Mouse (Mus musculus): ENCODE results near the gene Bhlhe41. TPM values are rescaled to one million over a fixed set of nuclear protein-coding genes. Genes with fewer than 3 reads are reported as not detected.

Gene Bhlhe41
- polyA plus RNA-seq, 1 experiment from 2014 or later: 0.23 TPM

GRCm38 (mm10) chr6:145863065-145863971 is 2.0 kb downstream of the Bhlhe41 start:
- Histone ChIP-seq H3K27me3 (ENCODE audit: low read depth, poor library complexity, severe bottlenecking) (peaks cover 80% of the 10 kb centered on the region), H3K27ac (peak overlapping the region; percentile 75), H3K36me3 (no peaks in the 10 kb centered on the region), H3K9me3 (replicated peaks) (no peaks in the 10 kb centered on the region), H3K4me1 (peaks cover 51% of the 10 kb centered on the region), H3K4me3 (peak overlapping the region; percentile 68)
- peak; percentile 67 for DNase-seq (ENCODE audit: low spot score)
- under 1% methylated on average over 85 of the region's 105 CpGs for WGBS

GRCm38 (mm10) chr6:145862739-145863064 is 2.7 kb downstream of the Bhlhe41 start:
- Histone ChIP-seq H3K27ac (peak overlapping the region; percentile 75), H3K4me1 (peaks cover 51% of the 10 kb centered on the region), H3K36me3 (no peaks in the 10 kb centered on the region), H3K9me3 (replicated peaks) (no peaks in the 10 kb centered on the region), H3K27me3 (ENCODE audit: low read depth, poor library complexity, severe bottlenecking) (peaks cover 73% of the 10 kb centered on the region), H3K4me3 (peak overlapping the region; percentile 68)
- WGBS: under 1% methylated on average over 35 of the region's 35 CpGs
- peak; percentile 66 for DNase-seq (ENCODE audit: low spot score)

- Histone ChIP-seq H3K27me3 (ENCODE audit: low read depth, poor library complexity, severe bottlenecking) (peaks cover 70% of the 10 kb centered on the region), H3K4me3 (peak overlapping the region; percentile 68), H3K36me3 (no peaks in the 10 kb centered on the region), H3K27ac (no peak overlapping the region), H3K9me3 (replicated peaks) (no peaks in the 10 kb centered on the region), H3K4me1 (peaks cover 48% of the 10 kb centered on the region)
- DNase-seq (ENCODE audit: low spot score): no peak
- WGBS: 20% methylated on average over 4 of the region's 4 CpGs
These were observed 3.0 kb downstream of the Bhlhe41 start for GRCm38 (mm10) chr6:145862321-145862720.

- Histone ChIP-seq H3K9me3 (replicated peaks) (no peaks in the 10 kb centered on the region), H3K27me3 (ENCODE audit: low read depth, poor library complexity, severe bottlenecking) (peaks cover 64% of the 10 kb centered on the region), H3K4me1 (peaks cover 41% of the 10 kb centered on the region), H3K4me3 (no peak overlapping the region), H3K36me3 (no peaks in the 10 kb centered on the region), H3K27ac (no peak overlapping the region)
- WGBS: 80% methylated on average over 9 of the region's 9 CpGs
- no peak for DNase-seq (ENCODE audit: low spot score)
These were observed 3.7 kb downstream of the Bhlhe41 start for GRCm38 (mm10) chr6:145861462-145862227.

- Histone ChIP-seq H3K4me1 (peaks cover 38% of the 10 kb centered on the region), H3K27ac (no peak overlapping the region), H3K9me3 (replicated peaks) (no peaks in the 10 kb centered on the region), H3K27me3 (ENCODE audit: low read depth, poor library complexity, severe bottlenecking) (peaks cover 52% of the 10 kb centered on the region), H3K4me3 (no peak overlapping the region), H3K36me3 (no peaks in the 10 kb centered on the region)
- no peak for DNase-seq (ENCODE audit: low spot score)
- WGBS: 55% methylated on average over 2 of the region's 2 CpGs
These were observed 5.0 kb downstream of the Bhlhe41 start for GRCm38 (mm10) chr6:145860350-145860749.

- no peaks in the 10 kb centered on the region for H3K9me3 ChIP-seq (replicated peaks)
- no peak overlapping the region for H3K27ac ChIP-seq
- no peaks in the 10 kb centered on the region for H3K36me3 ChIP-seq
- H3K27me3 ChIP-seq (ENCODE audit: low read depth, poor library complexity, severe bottlenecking): peaks cover 33% of the 10 kb centered on the region
- WGBS: 58% methylated on average over 8 of the region's 8 CpGs
- peaks cover 29% of the 10 kb centered on the region for H3K4me1 ChIP-seq
- no peak overlapping the region for H3K4me3 ChIP-seq
- no peak for DNase-seq (ENCODE audit: low spot score)
These were observed 6.9 kb downstream of the Bhlhe41 start for GRCm38 (mm10) chr6:145858414-145858813.

- WGBS: 92% methylated on average over 7 of the region's 7 CpGs
- Histone ChIP-seq H3K27me3 (ENCODE audit: low read depth, poor library complexity, severe bottlenecking) (peaks cover 23% of the 10 kb centered on the region), H3K36me3 (no peaks in the 10 kb centered on the region), H3K4me1 (peaks cover 19% of the 10 kb centered on the region), H3K4me3 (no peak overlapping the region), H3K9me3 (replicated peaks) (no peaks in the 10 kb centered on the region), H3K27ac (no peak overlapping the region)
- DNase-seq (ENCODE audit: low spot score): no peak
These were observed 7.9 kb downstream of the Bhlhe41 start for GRCm38 (mm10) chr6:145857428-145857827.

- Histone ChIP-seq H3K4me1 (peaks cover 19% of the 10 kb centered on the region), H3K36me3 (no peaks in the 10 kb centered on the region), H3K9me3 (replicated peaks) (no peaks in the 10 kb centered on the region), H3K4me3 (peak overlapping the region; percentile 41), H3K27ac (peak overlapping the region; percentile 57), H3K27me3 (ENCODE audit: low read depth, poor library complexity, severe bottlenecking) (peaks cover 8% of the 10 kb centered on the region; the same call in 1 of the 2 replicates)
- DNase-seq (ENCODE audit: low spot score): peak; percentile 98
- 12% methylated on average over 28 of the region's 28 CpGs for WGBS
These were observed 9.4 kb downstream of the Bhlhe41 start for GRCm38 (mm10) chr6:145855720-145856551.

- 80% methylated on average over 5 of the region's 5 CpGs for WGBS
These were observed 10.6 kb downstream of the Bhlhe41 start for GRCm38 (mm10) chr6:145854756-145855155.

GRCm38 (mm10) chr6:145853356-145854079 is 11.8 kb downstream of the Bhlhe41 start:
- 90% methylated on average over 10 of the region's 10 CpGs for WGBS

More at GRCm38 (mm10) chr6:145854756-145855155, 10.6 kb downstream of the Bhlhe41 start:
- Histone ChIP-seq H3K27me3 (ENCODE audit: low read depth, poor library complexity, severe bottlenecking) (no peaks in the 10 kb centered on the region), H3K36me3 (no peaks in the 10 kb centered on the region), H3K4me3 (no peak overlapping the region), H3K27ac (0 out of 2 replicates have a peak overlapping the region, but pooled peaks have one; percentile 9), H3K4me1 (peaks cover 19% of the 10 kb centered on the region), H3K9me3 (replicated peaks) (no peaks in the 10 kb centered on the region)
- DNase-seq (ENCODE audit: low spot score): no peak

GRCm38 (mm10) chr6:145852708-145853107 is 12.7 kb downstream of the Bhlhe41 start:
- Histone ChIP-seq H3K27ac (no peak overlapping the region), H3K4me3 (no peak overlapping the region), H3K36me3 (no peaks in the 10 kb centered on the region), H3K4me1 (peaks cover 19% of the 10 kb centered on the region), H3K9me3 (replicated peaks) (no peaks in the 10 kb centered on the region), H3K27me3 (ENCODE audit: low read depth, poor library complexity, severe bottlenecking) (no peaks in the 10 kb centered on the region)
- WGBS: 92% methylated on average over 7 of the region's 7 CpGs
- no peak for DNase-seq (ENCODE audit: low spot score)

More at GRCm38 (mm10) chr6:145853356-145854079, 11.8 kb downstream of the Bhlhe41 start:
- no peaks in the 10 kb centered on the region for H3K27me3 ChIP-seq (ENCODE audit: low read depth, poor library complexity, severe bottlenecking)
- DNase-seq (ENCODE audit: low spot score): no peak
- H3K27ac ChIP-seq: no peak overlapping the region
- no peaks in the 10 kb centered on the region for H3K9me3 ChIP-seq (replicated peaks)
- H3K4me3 ChIP-seq: no peak overlapping the region
- H3K4me1 ChIP-seq: peaks cover 19% of the 10 kb centered on the region
- no peaks in the 10 kb centered on the region for H3K36me3 ChIP-seq

GRCm38 (mm10) chr6:145851956-145852355 is 13.4 kb downstream of the Bhlhe41 start:
- no peaks in the 10 kb centered on the region for H3K27me3 ChIP-seq (ENCODE audit: low read depth, poor library complexity, severe bottlenecking)
- H3K27ac ChIP-seq: no peak overlapping the region
- WGBS: 85% methylated on average over 11 of the region's 11 CpGs
- H3K36me3 ChIP-seq: no peaks in the 10 kb centered on the region
- DNase-seq (ENCODE audit: low spot score): no peak
- H3K4me1 ChIP-seq: peaks cover 19% of the 10 kb centered on the region
- H3K9me3 ChIP-seq (replicated peaks): no peaks in the 10 kb centered on the region
- H3K4me3 ChIP-seq: no peak overlapping the region

Measured in limb, embryonic 10.5 days (tissue).